Mouse (Mus musculus) gastrocnemius, postnatal 14 days (tissue): ENCODE data around the gene Ms4a4d. TPM values are rescaled to one million over a fixed set of nuclear protein-coding genes. Genes with fewer than 3 reads are reported as not detected.
"Not testable (repeated sequence)": the region's sequence is repeated elsewhere in the genome, so short reads cannot be mapped to it uniquely, and the experiment has no call there.

Source experiments
- DNase-seq: peaks from one replicate; pipeline ENCODE4 v3.0.0; 2021; ENCODE audit warnings: mixed read lengths
- intact Hi-C: fragments of 180-260 bp; cut with DNase I; formaldehyde crosslinking; loops from one replicate; pipeline ENCODE4 v1.15.1; 2025; ENCODE audit warnings: low total_unique reads
- long read RNA-seq, 2 experiments: library from polyadenylated mRNA; stranded (forward); transcript quantifications; one replicate each; pipeline ENCODE4 v2.0.0; 2021
- total RNA-seq, 2 experiments: library from RNA; stranded (reverse); gene quantifications; 2 replicates each; pipeline ENCODE4 v1.2.3; 2021

Ms4a4d gene
- 1 to 10 TPM; 4.7 to 5.3 TPM for total RNA-seq
- long read RNA-seq, experiment 1, partial matches to known transcripts, result 0 of 2 reads
- long read RNA-seq, experiment 1, other reads (novel, unspliced or antisense), result 0 of 2 reads
- long read RNA-seq, experiment 2, partial matches to known transcripts, result 0 of 1 reads
- long read RNA-seq, experiment 2, other reads (novel, unspliced or antisense), result 0 of 1 reads

GRCm38 (mm10) chr19:11536593-11536992, at the start of gene Ms4a4d:
Gene Ms4a4d, plus strand, starts transcription at chr19:11536801.
- intact Hi-C loops, result no loop called here
- DNase-seq, result peak; percentile 64

GRCm38 (mm10) chr19:11491406-11492189, 45.0 kb upstream of the Ms4a4d start:
- no peak for DNase-seq
- intact Hi-C loops, result no loop called here

DNA sequence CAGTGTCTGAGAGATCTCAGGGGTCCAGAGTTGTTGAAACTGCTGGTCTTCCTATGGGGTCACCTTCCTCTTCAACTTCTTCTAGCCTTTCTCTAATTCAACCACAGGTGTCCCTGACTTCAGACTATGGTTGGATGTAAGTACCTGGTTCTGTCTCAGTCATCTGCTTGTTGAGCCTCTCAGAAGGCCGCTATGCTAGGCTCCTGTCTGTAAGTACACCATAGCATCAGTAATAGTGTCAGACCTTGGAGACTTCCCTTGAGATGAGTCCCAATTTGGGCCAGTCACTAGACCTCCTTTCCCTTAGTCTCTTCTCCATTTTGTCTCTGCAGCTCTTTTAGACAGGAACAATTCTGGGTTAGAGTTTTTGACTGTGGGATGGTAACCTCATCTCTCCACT, 43.9 kb upstream of the Ms4a4d start:
- no peak for DNase-seq
- intact Hi-C loops, result no loop called here

DNA sequence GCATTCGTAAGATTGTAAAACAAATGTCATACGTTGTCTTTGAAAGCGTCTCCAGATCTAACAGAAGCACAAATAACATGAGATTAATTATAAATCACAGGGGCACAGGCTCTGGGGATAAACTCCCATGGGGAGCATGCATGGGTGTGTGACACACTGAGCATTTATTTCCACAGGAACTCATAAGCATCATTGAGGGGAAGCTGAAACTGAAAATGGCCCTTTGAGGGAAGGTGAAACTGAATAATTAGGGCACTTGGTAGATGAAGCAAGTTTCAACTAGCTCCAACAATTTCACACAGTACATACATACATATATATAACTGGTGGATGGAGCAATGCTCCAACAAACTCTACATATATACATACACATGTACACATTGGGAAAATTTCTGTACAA, 42.1 kb upstream of the Ms4a4d start:
- intact Hi-C loops, result no loop called here
- DNase-seq, result no peak

GRCm38 (mm10) chr19:11496361-11496760, 40.2 kb upstream of the Ms4a4d start:
- no peak for DNase-seq
- intact Hi-C loops, result no loop called here

GRCm38 (mm10) chr19:11497300-11497699, 39.3 kb upstream of the Ms4a4d start:
- intact Hi-C loops, DNase-seq: not testable (repeated sequence)

- no peak for DNase-seq
- intact Hi-C loops, result no loop called here
These were observed 35.8 kb upstream of the Ms4a4d start for GRCm38 (mm10) chr19:11500796-11501195.

DNA sequence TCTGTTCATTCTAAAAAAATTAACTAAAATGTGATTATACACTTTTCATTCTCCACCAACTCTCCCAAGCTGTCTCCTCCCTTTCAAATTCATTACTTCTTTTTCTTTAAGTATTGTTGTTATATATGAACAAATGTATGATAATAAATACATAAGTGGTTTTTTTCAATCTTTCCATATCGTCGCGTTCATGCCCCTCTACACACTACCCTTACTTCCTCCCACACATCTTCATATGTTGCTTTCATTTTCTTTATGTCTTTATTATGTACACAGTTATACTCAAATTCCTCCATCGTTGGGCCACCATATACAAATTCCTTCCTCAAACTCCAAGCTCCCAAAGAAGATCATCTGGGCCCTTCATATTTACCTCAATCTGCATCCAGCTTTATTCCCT, 35.3 kb upstream of the Ms4a4d start:
- no peak for DNase-seq
- intact Hi-C loops, result no loop called here

- intact Hi-C loops, result no loop called here
- no peak for DNase-seq
These were observed 31.7 kb upstream of the Ms4a4d start for GRCm38 (mm10) chr19:11504857-11505256.

- DNase-seq, result no peak
- intact Hi-C loops, result no loop called here
These were observed 23.1 kb upstream of the Ms4a4d start for GRCm38 (mm10) chr19:11513458-11513857.

DNA sequence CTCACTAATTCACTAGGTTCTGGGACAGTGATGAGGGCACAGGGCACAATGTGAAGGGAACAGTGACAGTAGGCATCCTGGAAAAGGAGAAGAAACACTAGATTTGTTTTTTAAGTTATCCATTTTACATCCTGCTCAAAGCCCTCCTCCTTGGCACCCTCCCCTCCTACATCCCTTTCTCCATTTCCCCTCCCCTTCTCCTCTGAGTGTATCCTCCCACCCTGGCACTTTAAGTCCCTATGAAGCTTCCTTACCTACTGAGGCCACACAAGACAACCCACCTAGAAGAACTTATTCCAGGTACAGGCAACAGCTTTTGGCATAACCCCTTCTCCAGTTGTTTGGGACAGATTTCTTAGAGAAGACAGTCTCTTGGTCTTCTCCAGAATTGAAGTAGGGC, 20.4 kb upstream of the Ms4a4d start, which contains the start of gene Ms4a6b:
Ms4a6b (plus strand) TSS at position 267 of the 400 bp plus-strand sequence.
- intact Hi-C loops, result no loop called here

DNA sequence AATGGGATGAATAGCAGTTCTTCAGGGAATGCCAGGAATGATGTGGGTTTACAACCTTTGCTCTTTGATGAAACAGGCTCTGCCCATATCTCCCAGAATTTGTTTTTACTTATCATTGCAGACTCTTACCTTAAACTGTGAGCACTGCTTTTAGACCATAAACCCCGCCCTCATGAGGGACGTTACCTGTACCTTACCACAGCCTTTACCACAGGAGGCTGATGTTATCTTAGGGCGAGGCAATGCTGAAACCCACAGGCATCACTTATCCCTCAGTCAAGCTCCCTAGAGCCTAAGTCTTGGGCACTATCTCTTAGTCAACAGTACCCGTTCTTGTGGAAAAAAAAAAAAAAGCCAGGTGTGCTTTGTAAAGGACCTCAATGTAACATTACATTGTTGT, 19.8 kb upstream of the Ms4a4d start:
- intact Hi-C loops, result no loop called here
- no peak for DNase-seq

More for the DNA sequence above, 20.4 kb upstream of the Ms4a4d start, which contains the start of gene Ms4a6b:
- no peak for DNase-seq

GRCm38 (mm10) chr19:11517373-11517772, 19.2 kb upstream of the Ms4a4d start:
- DNase-seq, intact Hi-C loops: not testable (repeated sequence)

DNA sequence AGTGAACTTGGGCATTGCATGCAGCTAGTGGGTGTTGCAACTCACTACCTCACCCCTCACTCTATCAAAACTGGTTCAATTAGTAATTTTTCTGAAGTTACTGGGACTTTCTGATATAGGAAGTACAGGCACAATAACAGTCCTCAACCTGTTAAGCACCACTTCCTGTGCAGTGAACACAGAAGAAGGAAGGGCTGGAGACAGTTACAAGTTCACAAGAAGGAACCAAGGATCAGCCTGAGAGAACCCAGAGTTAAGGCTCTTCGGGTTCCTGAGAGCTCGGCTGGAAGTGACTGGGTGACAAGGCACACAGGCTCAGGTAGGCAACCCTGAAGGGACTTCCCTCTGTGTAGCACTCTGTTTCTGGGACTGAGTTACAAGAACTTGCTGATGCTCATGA, 18.2 kb upstream of the Ms4a4d start:
- intact Hi-C loops, DNase-seq: not testable (repeated sequence)

- intact Hi-C loops, result no loop called here
These were observed 16.5 kb upstream of the Ms4a4d start for GRCm38 (mm10) chr19:11520146-11520545.

DNA sequence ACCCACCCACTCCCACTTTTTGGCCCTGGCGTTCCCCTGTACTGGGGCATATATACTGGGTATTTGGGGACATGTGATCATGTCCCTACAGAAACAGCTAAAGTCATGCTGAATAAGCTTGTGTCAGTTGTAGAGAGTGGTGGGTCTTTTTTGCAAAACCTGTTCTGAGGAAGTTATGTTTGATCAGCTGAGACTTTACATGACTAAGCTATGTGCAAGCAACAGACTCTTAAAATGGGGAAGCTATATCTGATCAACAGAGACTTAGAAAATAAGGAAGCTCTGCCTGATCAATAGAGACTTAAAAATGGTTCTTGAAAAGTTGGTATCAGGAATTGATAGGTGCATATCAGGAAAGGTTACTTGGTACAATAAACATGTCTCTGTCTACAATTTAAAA, 3.2 kb upstream of the Ms4a4d start:
- no peak for DNase-seq
- intact Hi-C loops, result no loop called here

More at GRCm38 (mm10) chr19:11520146-11520545, 16.5 kb upstream of the Ms4a4d start:
- DNase-seq, result no peak

- no peak for DNase-seq
- intact Hi-C loops, result no loop called here
These were observed 2.6 kb upstream of the Ms4a4d start for GRCm38 (mm10) chr19:11533888-11534445.

DNA sequence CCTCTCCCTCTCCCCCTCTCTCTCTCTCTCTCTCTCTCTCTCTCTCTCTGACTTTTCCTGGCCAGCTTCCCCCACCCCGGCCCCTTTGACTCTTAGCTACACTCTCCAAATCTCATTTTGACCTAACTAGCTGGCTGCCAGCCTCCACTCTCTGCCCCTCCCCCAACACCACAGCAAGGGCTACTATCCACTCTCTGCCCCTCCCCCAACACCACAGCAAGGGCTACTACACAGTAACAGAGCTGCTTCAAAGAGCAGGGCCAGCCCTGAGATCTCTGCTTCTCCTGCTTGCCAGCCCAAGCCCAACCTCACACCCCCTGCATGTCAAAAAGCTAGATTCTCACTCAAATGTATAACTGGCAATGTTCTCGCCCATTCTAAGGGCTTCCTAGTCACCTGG, 735 bp downstream of the Ms4a4d start:
- DNase-seq, result peak; percentile 15
- intact Hi-C loops, result no loop called here

DNA sequence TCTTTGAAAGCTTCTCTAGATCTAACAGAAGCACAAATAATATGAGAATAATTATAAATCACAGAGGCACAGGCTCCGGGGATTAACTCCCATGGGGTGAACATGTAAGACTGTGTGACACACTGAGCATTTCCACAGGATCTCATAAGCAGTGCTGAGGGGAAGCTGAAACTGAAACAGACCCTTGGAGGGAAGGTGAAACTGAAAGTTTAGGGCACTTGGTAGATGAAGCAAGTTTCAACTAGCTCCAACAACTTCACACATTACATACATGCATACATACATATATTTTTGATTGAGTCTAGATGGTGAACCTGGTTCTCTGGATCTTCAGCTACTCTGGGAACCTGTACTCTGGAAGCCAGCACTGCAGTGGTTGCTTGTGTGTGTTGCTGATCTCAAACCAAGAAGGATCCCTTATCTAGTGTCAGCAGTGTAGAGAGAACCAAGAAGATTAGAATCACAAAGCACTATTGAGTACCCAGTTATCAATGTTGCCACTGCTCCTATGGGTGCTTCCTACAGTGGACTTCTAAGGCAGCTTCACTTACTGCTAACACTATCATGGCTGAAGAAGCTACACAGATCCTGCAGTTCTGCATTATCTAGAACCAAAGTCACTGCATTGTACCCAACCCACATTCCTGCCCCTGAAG, 3.7 kb downstream of the Ms4a4d start:
- DNase-seq, intact Hi-C loops: not testable (repeated sequence)

- DNase-seq, result not testable (repeated sequence)
These were observed 7.8 kb downstream of the Ms4a4d start for GRCm38 (mm10) chr19:11544383-11544782.

More at GRCm38 (mm10) chr19:11544383-11544782, 7.8 kb downstream of the Ms4a4d start:
- intact Hi-C loops, result not testable (repeated sequence)
